Mouse (Mus musculus): ENCODE measurements around the gene Fkbp11. TPM values are rescaled to one million over a fixed set of nuclear protein-coding genes. Genes with fewer than 3 reads are reported as not detected.
"Not testable (repeated sequence)": the region's sequence is repeated elsewhere in the genome, so short reads cannot be mapped to it uniquely, and the experiment has no call there.

The Fkbp11 gene
- polyA plus RNA-seq, 2 experiments, result 58.9 to 82.7 TPM

DNA sequence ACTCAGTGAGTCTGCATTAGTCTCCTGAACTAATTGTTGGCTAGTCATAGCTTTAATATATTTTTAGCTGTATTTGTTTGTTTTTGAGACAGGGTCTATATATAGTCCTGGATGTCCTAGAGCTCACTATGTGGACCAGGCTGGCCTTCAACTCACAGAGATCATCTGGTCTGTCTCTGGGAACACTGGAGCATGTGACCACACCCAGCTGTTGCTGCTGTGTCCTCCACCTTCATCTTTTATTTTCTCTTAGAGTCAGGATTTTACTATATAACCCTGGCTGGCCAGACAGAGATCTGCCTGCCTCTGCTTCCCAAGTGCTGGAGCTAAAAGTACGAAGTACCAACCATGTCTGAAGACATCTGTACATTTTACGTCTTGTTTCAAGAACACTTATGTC, 21.1 kb upstream of the Fkbp11 start:
- Histone ChIP-seq H3K4me1 (ENCODE audit: control insufficient read depth, insufficient read depth, low read length) (no peaks in the 10 kb centered on the region), H3K9ac (ENCODE audit: low read depth, low read length, severe bottlenecking) (no peak overlapping the region), H3K9me3 (ENCODE audit: control insufficient read depth, low read length) (no peaks in the 10 kb centered on the region), H3K4me2 (replicated peaks; ENCODE audit: low read depth, low read length, severe bottlenecking) (no peak overlapping the region), H3K36me3 (ENCODE audit: control insufficient read depth, insufficient read depth, low read length) (peaks cover 4% of the 10 kb centered on the region), H3K27ac (replicated peaks; ENCODE audit: low read depth, low read length) (no peak overlapping the region), H3K27me3 (ENCODE audit: control insufficient read depth, insufficient read depth, low read length) (no peaks in the 10 kb centered on the region), H3K4me3 (replicated peaks; ENCODE audit: low read length) (no peak overlapping the region)
- no peak for TF ChIP-seq POLR2A (IDR thresholded peaks at IDR 0.05; ENCODE audit: borderline replicate concordance, extremely low read depth, insufficient read depth, insufficient read length)
- 97% methylated on average over 2 of the region's 2 CpGs for WGBS
- no peak for DNase-seq (ENCODE audit: low spot score)
- ATAC-seq (ENCODE audit: low FRiP score, low read depth), result no peak

DNA sequence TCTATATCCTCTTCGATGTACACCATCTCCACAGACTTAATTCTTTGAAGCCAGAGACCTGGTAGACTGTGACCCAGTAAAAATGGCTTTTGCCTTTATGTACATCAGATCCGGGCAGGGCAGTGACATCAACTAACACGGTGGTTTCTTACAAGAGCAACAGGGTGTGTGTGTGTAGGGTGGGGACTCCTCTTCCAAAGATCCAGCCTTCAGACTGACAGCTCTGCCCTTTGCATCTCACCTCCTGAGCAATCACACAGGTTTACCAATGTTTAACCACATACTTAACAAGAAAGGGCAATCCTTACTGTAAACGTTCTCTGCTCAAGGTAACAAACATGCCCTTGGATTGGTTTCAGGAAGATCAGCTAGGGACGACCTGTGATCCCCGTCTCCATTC, 19.3 kb upstream of the Fkbp11 start:
- no peak overlapping the region for H3K9ac ChIP-seq (ENCODE audit: low read depth, low read length, severe bottlenecking)
- no peak overlapping the region for H3K4me2 ChIP-seq (replicated peaks; ENCODE audit: low read depth, low read length, severe bottlenecking)
- no peak overlapping the region for H3K27ac ChIP-seq (replicated peaks; ENCODE audit: low read depth, low read length)
- H3K36me3 ChIP-seq (ENCODE audit: control insufficient read depth, insufficient read depth, low read length), result peaks cover 8% of the 10 kb centered on the region
- ATAC-seq (ENCODE audit: low FRiP score, low read depth) (no peak), DNase-seq (ENCODE audit: low spot score) (no peak)
- no peaks in the 10 kb centered on the region for H3K9me3 ChIP-seq (ENCODE audit: control insufficient read depth, low read length)
- WGBS, result 86% methylated on average over 6 of the region's 6 CpGs
- no peak for TF ChIP-seq POLR2A (IDR thresholded peaks at IDR 0.05; ENCODE audit: borderline replicate concordance, extremely low read depth, insufficient read depth, insufficient read length)
- no peaks in the 10 kb centered on the region for H3K4me1 ChIP-seq (ENCODE audit: control insufficient read depth, insufficient read depth, low read length)
- no peak overlapping the region for H3K4me3 ChIP-seq (replicated peaks; ENCODE audit: low read length)
- H3K27me3 ChIP-seq (ENCODE audit: control insufficient read depth, insufficient read depth, low read length), result no peaks in the 10 kb centered on the region

DNA sequence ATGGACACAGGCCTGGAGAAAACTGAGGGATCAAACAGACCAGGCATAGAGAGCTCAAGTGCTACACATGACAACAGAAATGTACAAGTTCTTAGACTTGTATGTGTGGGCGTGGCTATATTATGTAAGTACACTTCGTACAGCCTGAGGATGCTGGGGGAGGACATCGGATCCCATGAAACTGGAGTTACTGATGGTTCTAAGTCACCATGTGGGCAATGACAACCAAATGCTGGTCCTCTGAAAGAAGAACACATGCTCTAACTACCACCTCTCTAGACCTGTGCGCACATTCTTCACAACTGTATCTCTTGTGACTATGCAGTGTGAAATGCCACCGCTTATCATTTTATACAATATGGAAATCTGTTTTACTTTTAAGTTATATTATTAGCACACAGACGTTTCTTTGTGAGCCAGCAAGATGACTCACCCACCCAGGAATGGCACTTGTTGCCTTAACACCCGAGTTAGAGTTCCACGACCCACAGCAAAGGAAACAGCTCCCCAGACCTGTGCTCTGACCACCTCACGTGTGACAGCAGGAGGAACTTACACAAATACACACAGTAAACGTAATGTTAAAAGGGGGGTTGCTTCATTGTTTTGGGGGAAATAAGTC, 18.5 kb upstream of the Fkbp11 start:
- Histone ChIP-seq H3K36me3 (ENCODE audit: control insufficient read depth, insufficient read depth, low read length) (peaks cover 16% of the 10 kb centered on the region), H3K27me3 (ENCODE audit: control insufficient read depth, insufficient read depth, low read length) (no peaks in the 10 kb centered on the region), H3K9me3 (ENCODE audit: control insufficient read depth, low read length) (no peaks in the 10 kb centered on the region), H3K4me3 (replicated peaks; ENCODE audit: low read length) (no peak overlapping the region), H3K4me2 (replicated peaks; ENCODE audit: low read depth, low read length, severe bottlenecking) (no peak overlapping the region), H3K9ac (ENCODE audit: low read depth, low read length, severe bottlenecking) (no peak overlapping the region), H3K27ac (replicated peaks; ENCODE audit: low read depth, low read length) (no peak overlapping the region), H3K4me1 (ENCODE audit: control insufficient read depth, insufficient read depth, low read length) (no peaks in the 10 kb centered on the region)
- no peak for TF ChIP-seq POLR2A (IDR thresholded peaks at IDR 0.05; ENCODE audit: borderline replicate concordance, extremely low read depth, insufficient read depth, insufficient read length)
- ATAC-seq (ENCODE audit: low FRiP score, low read depth) (no peak), DNase-seq (ENCODE audit: low spot score) (no peak)
- 81% methylated on average over 10 of the region's 10 CpGs for WGBS

GRCm38 (mm10) chr15:98743863-98744262, 15.9 kb upstream of the Fkbp11 start:
- DNase-seq (ENCODE audit: low spot score); H3K9me3 ChIP-seq (ENCODE audit: control insufficient read depth, low read length); H3K27me3 ChIP-seq (ENCODE audit: control insufficient read depth, insufficient read depth, low read length); H3K9ac ChIP-seq (ENCODE audit: low read depth, low read length, severe bottlenecking); H3K4me3 ChIP-seq (replicated peaks; ENCODE audit: low read length); H3K4me2 ChIP-seq (replicated peaks; ENCODE audit: low read depth, low read length, severe bottlenecking); H3K27ac ChIP-seq (replicated peaks; ENCODE audit: low read depth, low read length); H3K4me1 ChIP-seq (ENCODE audit: control insufficient read depth, insufficient read depth, low read length); ATAC-seq (ENCODE audit: low FRiP score, low read depth): not testable (repeated sequence)
- 80% methylated on average over 3 of the region's 3 CpGs for WGBS
- H3K36me3 ChIP-seq (ENCODE audit: control insufficient read depth, insufficient read depth, low read length), result peaks cover 38% of the 10 kb centered on the region

DNA sequence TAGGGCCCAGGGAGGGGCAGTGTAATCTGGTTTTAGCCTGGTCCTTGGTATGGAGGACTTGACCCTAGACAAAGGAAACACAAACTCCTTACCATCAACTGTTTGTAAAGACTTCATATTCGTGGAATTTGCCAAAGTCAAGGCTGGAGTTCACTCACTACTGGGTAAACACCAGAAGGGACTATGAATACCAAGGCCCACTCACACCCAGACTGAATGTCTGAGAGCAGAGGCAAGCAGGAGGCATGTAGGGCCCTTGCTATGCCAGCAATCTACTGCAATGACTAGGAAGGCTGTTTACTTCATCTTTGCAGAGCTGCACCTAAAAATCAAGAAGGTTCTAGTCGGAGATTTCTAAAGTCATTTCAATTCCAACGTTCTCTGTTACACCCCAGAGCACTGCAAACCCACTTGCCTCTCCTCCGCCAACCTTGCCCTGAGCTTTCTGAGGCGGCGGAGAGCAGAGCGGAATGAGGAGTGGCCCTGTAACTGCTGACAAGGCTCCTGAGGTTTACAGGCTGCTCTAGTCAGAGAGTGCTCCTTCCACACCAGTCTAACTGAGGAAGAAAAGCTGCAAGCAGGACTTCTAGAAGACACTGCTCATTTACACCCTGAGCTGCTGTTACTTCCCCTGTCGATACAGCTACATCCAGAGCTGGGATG, 14.9 kb upstream of the Fkbp11 start:
- Histone ChIP-seq H3K4me2 (replicated peaks; ENCODE audit: low read depth, low read length, severe bottlenecking) (no peak overlapping the region), H3K4me1 (ENCODE audit: control insufficient read depth, insufficient read depth, low read length) (no peaks in the 10 kb centered on the region), H3K9me3 (ENCODE audit: control insufficient read depth, low read length) (no peaks in the 10 kb centered on the region), H3K36me3 (ENCODE audit: control insufficient read depth, insufficient read depth, low read length) (peaks cover 44% of the 10 kb centered on the region), H3K27ac (replicated peaks; ENCODE audit: low read depth, low read length) (no peak overlapping the region), H3K9ac (ENCODE audit: low read depth, low read length, severe bottlenecking) (no peak overlapping the region), H3K4me3 (replicated peaks; ENCODE audit: low read length) (no peak overlapping the region), H3K27me3 (ENCODE audit: control insufficient read depth, insufficient read depth, low read length) (no peaks in the 10 kb centered on the region)
- TF ChIP-seq POLR2A (IDR thresholded peaks at IDR 0.05; ENCODE audit: borderline replicate concordance, extremely low read depth, insufficient read depth, insufficient read length), result no peak
- no peak for DNase-seq (ENCODE audit: low spot score)
- no peak for ATAC-seq (ENCODE audit: low FRiP score, low read depth)
- 76% methylated on average over 8 of the region's 8 CpGs for WGBS

Data from limb, embryonic 14.5 days (tissue).